Mouse (Mus musculus) embryo, embryonic 10 days (tissue): ENCODE measurements at regions not wholly inside any gene's neighbourhood (a gene's known extent, or its start where the extent isn't known, plus 50 kb on each side); places are given as distances from the start of the nearest gene placed in this dataset.
"Not testable (repeated sequence)": the region's sequence is repeated elsewhere in the genome, so short reads cannot be mapped to it uniquely, and the experiment has no call there.

Experiments
- DNase-seq: peaks from one replicate; pipeline ENCODE4 v3.0.0-alpha.2; 2015; ENCODE audit warnings: low spot score

DNA sequence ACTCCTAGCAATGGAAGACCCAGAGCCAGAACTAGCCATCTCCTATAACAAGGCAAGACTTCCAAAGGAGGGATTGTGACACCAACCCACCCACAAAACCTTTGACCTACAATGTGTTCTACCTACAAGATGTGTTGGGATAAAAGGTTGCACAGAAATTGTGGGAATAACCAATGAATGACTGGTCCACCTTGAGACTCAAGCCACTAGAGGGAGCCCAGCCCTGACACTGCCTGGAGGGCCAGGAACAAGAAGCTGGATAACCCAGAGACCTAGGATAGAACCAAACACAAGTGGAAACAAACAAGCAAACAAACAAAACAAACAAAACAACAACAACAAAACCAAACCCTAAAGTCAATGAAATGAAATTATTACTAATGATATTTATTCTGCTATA, 288.8 kb downstream of the Dchs2 start:
- peak; percentile 56 for DNase-seq

DNA sequence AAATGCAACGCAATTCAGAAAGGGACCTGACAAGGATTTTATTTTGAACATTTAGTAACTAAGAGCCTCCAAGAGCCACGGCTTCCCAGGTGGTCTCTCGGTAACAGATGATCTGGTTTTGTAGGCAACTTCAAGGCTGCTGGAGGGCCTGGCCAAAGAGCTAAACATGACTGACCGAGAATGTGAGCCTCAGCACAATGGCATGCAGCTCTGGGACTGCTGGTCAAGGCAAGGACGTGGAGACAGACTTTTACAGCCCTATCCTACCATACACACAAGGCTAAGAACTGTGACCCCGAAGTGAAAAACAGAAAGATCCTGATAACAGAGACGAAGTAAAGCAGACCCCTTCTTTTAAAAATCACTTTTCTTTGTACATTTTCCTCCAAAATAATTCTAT, 296.5 kb downstream of the Dchs2 start:
- DNase-seq: peak; percentile 5

DNA sequence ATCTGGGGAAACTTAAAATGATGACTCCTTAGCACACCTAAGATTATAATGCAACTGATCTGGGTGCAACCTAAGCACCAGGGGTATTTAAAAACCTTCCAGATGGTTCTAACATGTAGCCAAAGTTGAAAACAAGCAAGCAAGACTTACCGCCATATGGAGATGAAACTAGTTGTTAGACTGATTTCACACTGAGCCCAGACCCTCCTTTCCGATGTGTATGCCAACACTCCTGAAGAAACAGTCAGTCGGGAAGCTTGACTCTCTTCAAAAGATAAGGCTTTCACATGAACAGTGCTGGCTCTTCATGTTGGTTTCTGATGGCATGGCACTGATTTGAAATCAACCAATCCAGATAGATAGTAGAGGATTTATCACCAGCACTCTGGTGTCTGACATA, 301.6 kb downstream of the Dchs2 start:
- no peak for DNase-seq

DNA sequence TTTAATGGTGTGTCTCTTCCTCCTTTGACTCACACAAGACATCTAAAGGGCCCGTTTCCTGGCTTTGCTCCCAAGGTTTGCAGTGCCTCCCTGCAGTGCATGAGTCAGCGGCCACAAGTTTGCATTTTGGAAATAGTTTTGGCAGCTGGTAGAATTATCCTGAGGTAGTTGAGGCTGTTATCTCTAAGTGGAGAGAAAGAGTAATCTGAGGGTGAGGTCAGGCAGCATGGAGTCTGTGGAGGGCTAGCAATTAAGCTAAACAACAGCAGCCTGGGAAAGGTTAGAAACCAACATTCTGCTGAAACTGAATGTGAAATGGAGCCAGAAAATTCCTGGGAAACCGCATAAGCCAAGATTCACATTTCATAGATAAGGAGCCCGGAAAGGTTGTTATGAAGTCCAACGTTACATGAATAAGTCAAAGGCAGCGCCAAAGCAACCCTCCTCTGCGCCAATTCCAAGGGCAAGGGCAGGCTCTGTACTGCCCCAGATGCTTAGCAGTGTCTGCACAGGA, 318.5 kb downstream of the Dchs2 start:
- no peak for DNase-seq

DNA sequence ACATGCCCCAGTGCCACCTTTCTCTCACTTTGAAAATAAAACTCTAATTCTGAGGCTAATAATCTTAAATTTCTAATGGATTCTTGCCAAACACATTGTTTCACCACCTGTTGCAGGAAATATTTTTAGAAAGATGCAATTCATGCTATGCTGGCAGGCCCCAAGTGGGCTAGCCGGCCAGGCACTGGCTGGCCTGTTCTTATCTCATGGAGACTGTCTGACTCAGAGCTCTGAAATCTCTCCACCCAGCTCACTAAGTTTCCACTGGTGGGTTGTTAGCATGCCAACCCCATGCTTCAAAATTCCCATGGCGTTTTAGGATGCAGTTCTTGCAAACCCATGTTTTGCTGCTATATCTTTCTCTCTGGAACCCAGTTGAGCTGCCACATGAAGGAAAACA, 315.5 kb upstream of the Sfrp2 start:
- no peak for DNase-seq

DNA sequence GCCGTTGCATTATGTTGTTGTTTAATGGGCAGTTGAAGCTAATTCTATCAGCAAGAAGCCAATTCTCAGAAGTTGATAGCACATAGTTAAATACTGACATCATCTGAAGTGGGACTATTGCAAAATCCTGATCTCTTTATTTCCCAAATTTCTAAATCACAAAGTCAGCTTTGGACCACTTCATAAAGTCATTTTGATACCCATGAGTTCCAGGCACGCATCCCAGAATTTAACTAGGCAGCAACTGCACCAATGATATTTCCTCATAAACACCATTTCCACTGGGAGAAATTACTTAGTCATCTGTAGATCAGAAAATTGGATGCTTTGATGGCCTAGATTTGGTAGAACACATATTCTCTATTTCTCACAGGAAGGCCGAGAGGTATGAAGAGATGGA, 314.8 kb upstream of the Sfrp2 start:
- no peak for DNase-seq

DNA sequence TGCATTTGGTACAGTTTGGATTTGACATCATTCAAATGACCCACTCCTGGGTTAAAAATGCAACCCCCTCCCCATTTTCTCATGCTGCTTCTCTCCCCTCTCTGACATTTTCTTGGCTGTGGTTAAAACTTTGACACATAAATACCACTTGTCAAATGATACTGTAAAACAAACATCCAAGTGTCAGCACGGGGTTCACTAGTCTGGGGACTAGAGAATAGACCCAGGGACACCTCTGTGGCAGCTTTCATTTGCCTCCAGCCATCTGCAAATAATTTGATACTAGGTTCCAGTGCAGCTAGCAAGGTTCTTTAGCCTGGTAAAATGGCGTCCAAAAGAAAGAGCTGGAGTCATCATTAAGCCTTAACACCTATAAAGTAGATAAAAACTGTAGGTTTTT, 312.7 kb upstream of the Sfrp2 start:
- DNase-seq: no peak

DNA sequence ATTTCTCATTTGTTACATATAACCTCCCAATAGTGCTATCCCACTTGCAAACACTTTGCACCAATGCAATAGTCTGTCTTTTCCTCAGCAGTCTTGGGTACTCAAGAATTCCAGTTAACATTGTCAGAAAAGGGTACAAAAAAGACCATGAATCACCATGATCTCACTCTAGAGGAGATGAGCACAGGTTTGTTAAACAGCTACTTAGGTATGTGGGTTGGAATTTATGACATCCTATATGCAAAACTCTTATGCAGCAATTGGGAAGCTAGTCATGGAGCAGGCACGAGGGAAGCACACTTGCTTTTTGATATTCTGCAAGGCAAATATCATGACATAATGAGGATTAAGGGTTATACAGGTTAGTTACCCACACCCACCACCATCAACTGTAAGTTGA, 307.7 kb upstream of the Sfrp2 start:
- no peak for DNase-seq

DNA sequence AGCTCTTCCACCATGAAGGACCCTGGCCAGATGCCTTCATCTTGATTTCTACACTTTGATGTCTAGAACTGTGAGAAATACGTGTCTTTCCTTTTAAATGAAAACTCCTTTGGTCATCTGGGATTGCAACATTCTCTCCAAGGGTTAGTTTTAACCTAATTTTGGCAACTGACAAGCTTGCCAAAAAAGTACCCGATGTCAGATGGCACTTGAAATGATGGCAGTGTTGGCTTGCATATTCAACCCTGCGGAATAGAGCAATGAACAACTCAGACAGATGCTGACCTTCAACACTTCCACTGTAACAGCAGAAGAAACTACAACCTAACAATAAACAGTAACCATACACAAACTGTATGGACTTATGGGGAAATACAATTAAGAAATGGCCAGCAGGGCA, 286.9 kb upstream of the Sfrp2 start:
- DNase-seq: no peak

DNA sequence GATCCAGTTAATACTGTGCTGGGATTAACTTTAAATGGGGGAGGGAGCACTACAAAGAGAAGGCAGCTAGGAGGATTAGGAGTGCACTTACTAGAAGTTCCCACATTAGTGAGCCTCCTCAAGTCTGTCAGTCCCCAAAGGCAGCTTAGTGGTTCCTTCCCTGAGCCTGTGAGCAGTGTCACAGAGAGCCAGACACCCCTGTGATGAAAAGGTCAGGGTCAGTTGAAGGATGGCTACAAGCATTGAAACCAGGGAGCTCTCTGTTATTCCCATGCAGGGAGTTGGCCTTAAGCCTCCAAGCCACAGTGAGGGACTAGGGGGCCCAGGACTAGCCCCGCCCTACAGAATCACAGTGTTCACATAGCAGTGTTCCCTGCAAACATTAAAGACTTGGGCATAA, 285.9 kb upstream of the Sfrp2 start:
- DNase-seq: no peak

DNA sequence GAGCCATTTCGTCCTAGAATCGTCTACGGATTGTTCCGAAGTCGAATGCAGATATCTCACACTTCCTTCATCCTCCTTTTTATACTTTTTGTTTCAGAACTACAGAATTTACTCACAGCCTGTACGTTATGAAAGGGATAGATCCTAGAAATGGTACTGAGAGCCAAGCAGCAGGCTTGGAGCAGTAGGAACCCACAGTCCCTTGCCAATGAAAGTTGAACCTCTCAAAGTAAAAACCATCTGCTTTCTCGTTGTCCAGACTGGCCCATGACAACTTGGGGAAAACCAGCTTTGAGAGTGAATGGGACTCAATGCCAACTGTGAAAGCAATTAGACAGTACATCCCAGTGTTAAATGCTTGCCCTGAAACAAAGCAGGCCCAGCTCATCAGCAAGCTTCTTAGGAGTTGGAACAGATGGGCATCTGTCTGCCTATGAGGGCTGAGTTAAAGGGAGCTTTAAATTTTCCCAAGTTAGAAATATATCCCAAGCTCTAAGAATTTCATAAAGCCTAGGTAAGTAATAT, 279.9 kb upstream of the Sfrp2 start:
- DNase-seq: no peak

DNA sequence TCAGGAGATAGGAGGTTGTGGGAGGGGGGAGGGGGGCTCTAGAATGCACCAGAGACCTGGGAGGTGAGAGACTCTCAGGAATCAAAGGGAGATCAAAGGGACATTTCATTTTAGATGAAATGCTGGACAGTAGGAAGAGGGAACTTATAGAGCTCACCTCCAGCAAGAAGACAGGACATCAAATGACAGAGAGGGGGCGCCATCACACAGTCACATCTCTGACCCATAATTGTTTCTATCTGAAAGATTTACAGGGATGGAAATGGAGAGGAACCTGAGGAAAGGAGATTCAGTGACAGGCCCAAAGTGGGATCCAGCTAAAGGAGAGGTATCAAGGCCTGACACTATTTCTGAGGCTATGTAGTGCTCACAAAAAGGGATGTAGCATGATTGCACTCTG, 270.5 kb upstream of the Sfrp2 start:
- DNase-seq: peak; percentile 34

DNA sequence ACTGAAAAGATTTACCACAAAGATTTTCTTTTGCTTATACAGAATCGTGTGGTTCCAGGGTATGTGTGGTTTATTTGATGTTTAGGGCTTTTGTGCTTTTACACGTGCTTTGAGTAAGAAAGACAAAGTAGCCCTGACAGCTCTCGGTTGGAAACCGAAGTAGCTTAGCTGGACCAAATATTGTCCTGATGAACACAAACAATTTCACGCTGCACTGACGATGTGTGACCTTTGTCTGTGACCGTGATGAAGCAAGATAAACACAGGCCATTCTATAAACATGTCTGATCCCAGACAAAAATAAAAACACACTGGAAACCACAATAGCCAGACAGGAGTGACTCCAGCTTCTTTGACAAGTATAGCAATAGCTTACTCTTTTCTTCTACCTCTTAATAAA, 262.2 kb upstream of the Sfrp2 start:
- peak; percentile 17 for DNase-seq

DNA sequence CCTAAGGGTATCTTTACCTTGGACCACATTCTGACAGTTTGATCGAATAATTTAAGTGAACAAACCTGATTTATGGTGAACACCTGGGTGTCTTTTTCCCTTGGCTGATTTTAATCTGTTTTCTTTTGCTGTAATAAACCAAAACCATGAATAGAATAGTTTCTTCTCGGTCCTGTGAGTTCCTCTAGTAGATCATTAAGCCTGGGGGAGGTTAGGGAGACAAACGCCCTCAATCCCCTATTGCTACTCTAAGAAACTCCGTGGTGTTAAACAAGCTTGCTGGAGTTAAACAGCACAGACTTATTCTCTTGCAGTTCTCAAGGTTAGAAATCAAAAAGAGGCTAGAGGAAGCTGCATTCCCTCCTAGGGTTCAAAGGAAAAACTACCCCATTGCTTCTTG, 249.5 kb upstream of the Sfrp2 start:
- no peak for DNase-seq

DNA sequence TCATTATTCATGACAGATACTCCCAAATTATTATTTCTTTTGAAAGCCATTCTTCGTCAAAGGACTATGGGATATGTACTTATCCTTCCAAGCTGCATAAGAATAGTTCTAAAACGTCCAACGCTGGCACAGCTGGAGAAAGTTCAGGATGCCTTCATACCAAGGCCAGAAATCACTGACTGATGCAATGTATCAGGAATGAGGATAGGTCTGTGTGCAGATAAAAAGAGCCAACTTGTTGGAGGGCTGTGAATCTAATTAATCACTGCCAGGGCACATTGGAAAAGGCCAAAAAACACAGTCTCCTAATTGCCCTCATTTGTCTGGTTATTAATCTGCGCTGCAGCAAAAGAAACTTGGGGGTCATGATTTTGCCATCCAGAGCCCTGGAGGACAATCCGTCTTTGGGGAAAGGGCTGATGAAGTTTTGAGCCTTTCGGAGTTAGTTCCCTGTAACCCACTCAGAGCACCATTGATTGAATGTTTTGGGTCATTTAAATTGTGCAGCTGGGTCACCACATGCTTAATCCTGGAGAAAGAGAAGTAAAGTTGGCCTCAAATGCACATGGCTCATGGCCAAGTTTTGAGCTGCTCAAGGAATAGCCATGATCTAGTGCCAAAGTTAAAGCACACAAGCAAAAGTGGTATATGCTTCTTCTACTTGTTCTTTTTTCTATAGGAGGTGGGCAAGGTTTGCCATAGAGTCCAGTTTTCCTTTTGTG, 248.0 kb upstream of the Sfrp2 start:
- no peak for DNase-seq

DNA sequence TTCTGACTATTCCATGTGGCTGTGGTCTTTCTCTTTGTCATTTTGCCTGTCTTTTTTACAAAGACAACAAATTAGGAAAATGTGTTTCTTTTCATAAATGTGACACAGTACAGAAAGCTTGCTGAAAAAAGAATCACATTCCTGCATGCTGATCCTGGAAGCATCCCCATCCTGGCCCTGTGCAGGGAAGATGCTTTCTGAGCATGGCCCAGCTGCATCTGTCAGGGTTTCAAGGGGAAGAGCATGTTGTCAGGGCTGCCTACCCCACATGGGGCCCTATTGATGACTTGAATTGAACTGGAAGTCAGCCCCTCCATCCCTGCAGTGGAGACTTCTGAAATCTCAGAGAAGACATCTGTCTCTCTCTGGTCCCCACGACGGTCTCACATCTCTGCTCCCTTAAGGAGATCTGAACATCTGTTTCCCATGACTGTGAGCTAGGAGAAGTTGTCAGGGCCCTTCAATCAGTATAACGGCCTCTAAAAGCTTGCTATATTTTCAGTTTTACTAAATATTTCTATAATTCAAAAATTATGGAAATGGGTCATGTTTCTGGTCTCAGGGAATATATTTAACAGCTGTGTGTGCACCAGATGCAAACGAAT, 235.8 kb upstream of the Sfrp2 start:
- no peak for DNase-seq

DNA sequence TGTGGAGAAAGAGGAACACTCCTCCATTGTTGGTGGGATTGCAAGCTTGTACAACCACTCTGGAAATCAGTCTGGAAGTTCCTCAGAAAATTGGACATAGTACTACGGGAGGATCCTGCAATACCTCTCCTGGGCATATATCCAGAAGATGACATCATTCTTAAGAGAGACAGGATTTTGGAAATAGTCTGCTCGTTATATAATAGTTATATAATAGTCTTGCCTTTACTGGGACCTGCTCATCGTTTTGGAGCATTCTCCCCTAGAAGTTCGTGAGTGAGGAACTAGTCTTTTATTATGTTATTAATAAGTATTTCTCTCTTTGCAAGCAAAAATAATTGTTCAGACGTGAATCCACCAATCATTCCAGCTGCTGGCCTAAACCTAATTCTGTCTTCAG, 229.5 kb upstream of the Sfrp2 start:
- DNase-seq: not testable (repeated sequence)

DNA sequence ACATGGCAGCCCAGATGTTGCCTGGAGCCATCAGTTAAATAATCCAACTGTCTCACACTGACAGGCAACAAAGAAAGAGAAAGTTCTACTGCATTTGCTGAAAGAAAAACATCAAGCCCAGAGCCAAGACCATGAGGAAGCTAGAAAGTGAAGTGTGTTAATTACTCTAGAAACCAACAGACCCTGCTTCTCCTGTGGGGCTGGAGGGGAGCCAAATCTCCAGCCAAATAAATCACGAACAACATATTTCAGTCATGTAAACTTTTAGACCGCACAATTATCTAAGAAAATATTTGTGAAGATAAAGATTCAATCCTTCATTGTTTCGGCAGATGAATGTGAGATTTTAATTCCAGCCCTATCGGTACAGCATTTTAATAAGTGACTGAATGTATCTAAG, 228.9 kb upstream of the Sfrp2 start:
- DNase-seq: no peak

DNA sequence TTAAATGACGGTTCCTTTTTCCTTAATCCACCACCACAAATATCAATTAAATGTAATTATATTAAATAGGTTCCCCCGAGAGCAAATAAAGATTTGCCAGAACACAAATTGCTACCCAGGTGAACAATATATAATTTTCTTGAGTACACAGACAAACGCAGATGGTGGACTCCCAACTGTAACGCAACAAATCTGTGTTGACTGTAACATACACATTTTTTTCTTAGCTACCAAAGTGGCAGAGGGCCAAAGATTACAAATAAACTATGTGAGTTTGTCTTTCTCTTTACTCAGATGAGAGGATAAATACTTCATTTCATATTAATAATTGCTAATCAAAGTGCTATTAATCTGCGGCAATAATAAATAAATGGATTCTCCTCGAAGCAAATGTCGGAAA, 228.4 kb upstream of the Sfrp2 start:
- DNase-seq: no peak

DNA sequence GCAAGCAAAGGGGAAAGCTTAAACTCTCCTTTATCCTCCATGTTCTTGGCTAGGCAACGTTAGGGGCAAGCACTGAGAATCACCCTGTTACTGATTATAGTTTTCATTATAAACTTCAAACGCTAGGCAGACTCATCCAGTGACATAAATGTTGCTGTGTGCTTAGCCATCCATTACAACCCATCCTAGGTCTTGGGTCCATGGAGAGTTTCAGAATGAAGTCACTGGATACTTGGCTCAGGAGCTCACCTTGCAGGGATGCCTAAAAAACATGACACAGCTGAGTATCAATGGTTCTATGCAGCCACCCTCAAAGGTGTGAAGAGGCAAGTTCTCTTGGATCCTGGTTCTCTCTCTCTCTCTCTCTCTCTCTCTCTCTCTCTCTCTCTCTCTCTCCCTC, 227.2 kb upstream of the Sfrp2 start:
- no peak for DNase-seq

DNA sequence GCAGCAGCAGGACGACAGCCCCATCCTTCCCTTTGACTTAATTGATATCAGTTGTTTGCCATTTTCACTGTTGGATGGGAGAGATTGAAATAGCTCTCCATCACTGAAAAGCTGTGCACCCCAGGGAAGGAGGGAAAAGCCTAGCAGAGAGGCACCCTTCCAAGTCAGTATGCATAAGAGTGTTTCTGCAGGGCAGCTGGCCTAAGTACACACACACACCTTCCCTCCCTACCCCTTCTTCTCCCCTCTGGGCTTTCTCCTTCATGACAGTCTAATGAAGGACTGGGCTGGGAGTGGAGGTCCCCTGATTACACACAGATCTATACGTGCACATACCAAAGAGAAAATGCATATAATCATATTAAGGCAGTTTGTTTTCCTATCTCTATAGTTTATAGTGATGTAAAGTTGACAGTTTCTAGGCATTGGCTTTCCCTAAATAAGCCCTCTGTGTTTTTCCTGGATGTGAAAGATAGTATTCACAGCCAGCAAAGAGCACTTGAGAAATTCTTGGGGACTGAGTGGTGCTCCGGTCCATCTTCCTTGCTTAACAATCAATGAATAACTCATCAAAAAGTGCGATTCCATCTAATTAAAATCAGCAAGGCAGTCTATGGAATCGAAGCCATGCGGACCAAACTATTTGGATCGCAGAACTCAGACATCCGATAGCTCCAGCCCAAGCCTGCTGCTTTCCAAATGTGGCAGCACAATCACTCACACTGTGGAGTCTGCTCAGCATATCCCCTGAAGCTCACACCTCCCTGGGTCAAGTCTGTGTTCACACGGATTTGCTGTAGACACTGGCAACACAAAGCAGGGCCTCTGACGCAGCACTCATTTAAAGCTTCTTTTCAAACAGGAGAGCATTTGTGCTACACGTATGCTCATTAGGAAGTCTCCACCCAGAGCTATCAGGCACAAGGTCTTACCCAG, 224.9 kb upstream of the Sfrp2 start:
- DNase-seq: no peak

DNA sequence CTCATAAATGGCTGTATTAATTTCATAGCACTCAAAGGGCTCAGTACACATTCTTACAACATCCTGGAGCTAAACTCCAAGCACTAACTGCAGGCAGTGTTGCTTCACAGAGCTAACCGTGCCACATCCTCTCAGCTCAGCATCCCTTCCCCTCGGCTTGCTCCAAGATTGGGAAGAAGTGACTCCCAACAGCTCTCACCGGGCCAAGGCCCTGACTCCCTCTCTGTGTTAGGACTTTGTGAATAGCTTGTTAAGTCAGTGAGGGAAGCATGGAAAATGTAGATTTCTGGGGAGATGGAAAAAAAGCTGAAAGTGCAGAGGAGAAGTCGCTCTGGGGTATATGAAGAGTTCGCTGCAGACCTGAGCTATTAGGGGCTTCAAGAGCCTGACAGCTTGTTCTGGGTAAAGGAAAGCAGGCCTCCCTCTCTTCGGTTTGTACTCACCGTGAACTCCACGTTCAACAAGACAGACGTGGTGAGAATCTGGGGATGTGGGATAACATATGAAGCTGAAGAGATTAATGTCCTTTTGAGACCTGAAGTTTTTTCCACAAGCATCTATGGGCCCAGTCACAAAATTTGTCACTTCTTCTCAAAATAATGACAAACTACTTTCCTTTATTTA, 213.5 kb upstream of the Sfrp2 start:
- DNase-seq: no peak
